Mouse (Mus musculus): ENCODE results near the gene Olfr141. TPM values are rescaled to one million over a fixed set of nuclear protein-coding genes. Genes with fewer than 3 reads are reported as not detected.

Gene Olfr141
- polyA plus RNA-seq (2015; fragmentation: Nextera tagmentation; extraction: Ambion mirVana), result not detected in 2 replicates

DNA sequence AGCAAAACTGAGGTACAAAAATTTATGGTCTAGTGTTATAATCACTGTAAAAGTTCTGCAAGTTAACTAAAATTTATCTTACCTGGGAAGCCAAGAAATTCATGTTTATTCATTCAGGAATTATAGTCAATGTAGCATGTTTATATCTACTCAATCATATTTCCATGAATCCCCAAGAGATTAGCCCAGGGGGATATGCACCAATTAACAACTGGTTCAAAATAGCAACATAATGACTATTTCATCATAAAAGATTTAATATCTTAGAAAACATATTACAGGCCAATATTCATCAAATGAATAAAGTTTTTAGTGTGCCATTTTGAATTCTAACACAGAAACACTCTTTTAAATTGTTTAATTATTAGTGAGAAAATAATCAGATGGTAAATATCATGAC is at the start of gene Olfr141:
Gene Olfr141 (minus strand): TSS at position 101 of the 400 bp plus-strand sequence.
- H3K4me1 ChIP-seq, result no peaks in the 10 kb centered on the region
- no peaks in the 10 kb centered on the region for H3K36me3 ChIP-seq (ENCODE audit: poor library complexity, severe bottlenecking)
- H3K27me3 ChIP-seq, result no peaks in the 10 kb centered on the region
- H3K4me3 ChIP-seq, result no peak within 1 kb of the TSS
- H3K9ac ChIP-seq, result no peak within 1 kb of the TSS
- no peak for ATAC-seq
- no peak within 1 kb of the TSS for H3K27ac ChIP-seq
- no peaks in the 10 kb centered on the region for H3K9me3 ChIP-seq (replicated peaks)
- H3K4me2 ChIP-seq, result no peak within 1 kb of the TSS

- ATAC-seq, result no peak
- no peaks in the 10 kb centered on the region for H3K27me3 ChIP-seq
- H3K9ac ChIP-seq, result no peak within 1 kb of the TSS
- no peaks in the 10 kb centered on the region for H3K36me3 ChIP-seq (ENCODE audit: poor library complexity, severe bottlenecking)
- 90% methylated on average over 3 of the region's 3 CpGs for WGBS
- H3K27ac ChIP-seq, result no peak within 1 kb of the TSS
- no peak within 1 kb of the TSS for H3K4me3 ChIP-seq
- no peak within 1 kb of the TSS for H3K4me2 ChIP-seq
- H3K4me1 ChIP-seq, result no peaks in the 10 kb centered on the region
- no peaks in the 10 kb centered on the region for H3K9me3 ChIP-seq (replicated peaks)
These were observed 41.8 kb upstream of the Olfr141 start, which contains the start of gene Olfr1095 for GRCm38 (mm10) chr2:86851596-86851995. Gene Olfr1095 (minus strand): TSS chr2:86851696.

DNA sequence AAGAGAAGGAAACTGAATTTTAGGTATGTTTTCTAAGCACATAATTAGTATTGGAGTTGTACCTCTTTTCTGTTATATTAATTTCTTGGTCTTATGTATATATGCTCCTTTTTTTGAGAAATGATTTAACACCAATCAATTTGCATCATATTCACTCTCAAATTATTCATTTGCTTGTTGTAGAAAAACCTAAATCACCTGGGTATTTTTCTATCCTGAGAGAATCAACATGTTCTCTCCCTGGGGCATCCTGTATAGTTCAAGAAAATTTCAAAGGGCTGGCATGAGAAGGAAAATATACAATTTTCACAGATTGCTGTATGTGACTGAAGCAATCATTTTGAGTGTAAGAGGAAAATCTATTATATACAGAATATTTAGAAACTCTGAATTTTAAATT is 14.5 kb upstream of the Olfr141 start, which contains the start of gene Olfr1094:
Gene Olfr1094 (plus strand): TSS at position 301 of the 400 bp plus-strand sequence.
- H3K9ac ChIP-seq, result no peak within 1 kb of the TSS
- ATAC-seq, result no peak

GRCm38 (mm10) chr2:86782179-86782578 is 27.6 kb downstream of the Olfr141 start, which contains the start of gene Olfr1093:
Gene Olfr1093 (plus strand): TSS chr2:86782479.
- H3K9me3 ChIP-seq (replicated peaks), result no peaks in the 10 kb centered on the region
- H3K4me1 ChIP-seq, result no peaks in the 10 kb centered on the region
- H3K4me2 ChIP-seq, result no peak within 1 kb of the TSS
- no peak for ATAC-seq
- H3K4me3 ChIP-seq, result no peak within 1 kb of the TSS
- H3K9ac ChIP-seq, result no peak within 1 kb of the TSS
- WGBS, result 76% methylated on average over 2 of the region's 2 CpGs
- H3K27me3 ChIP-seq, result no peaks in the 10 kb centered on the region
- H3K27ac ChIP-seq, result no peak within 1 kb of the TSS
- H3K36me3 ChIP-seq (ENCODE audit: poor library complexity, severe bottlenecking), result no peaks in the 10 kb centered on the region

More for the DNA sequence above, 14.5 kb upstream of the Olfr141 start, which contains the start of gene Olfr1094:
- Histone ChIP-seq H3K27me3 (no peaks in the 10 kb centered on the region), H3K4me3 (no peak within 1 kb of the TSS), H3K27ac (no peak within 1 kb of the TSS), H3K36me3 (ENCODE audit: poor library complexity, severe bottlenecking) (no peaks in the 10 kb centered on the region), H3K4me1 (no peaks in the 10 kb centered on the region), H3K9me3 (replicated peaks) (no peaks in the 10 kb centered on the region), H3K4me2 (no peak within 1 kb of the TSS)

- no peak for ATAC-seq
- Histone ChIP-seq H3K27me3 (no peaks in the 10 kb centered on the region), H3K4me2 (no peak overlapping the region), H3K4me1 (no peaks in the 10 kb centered on the region), H3K4me3 (no peak overlapping the region), H3K9ac (no peak overlapping the region), H3K36me3 (ENCODE audit: poor library complexity, severe bottlenecking) (no peaks in the 10 kb centered on the region), H3K27ac (no peak overlapping the region), H3K9me3 (replicated peaks) (no peaks in the 10 kb centered on the region)
- 99% methylated on average over 6 of the region's 6 CpGs for WGBS
These were observed 48.8 kb downstream of the Olfr141 start for GRCm38 (mm10) chr2:86761050-86761449.

DNA sequence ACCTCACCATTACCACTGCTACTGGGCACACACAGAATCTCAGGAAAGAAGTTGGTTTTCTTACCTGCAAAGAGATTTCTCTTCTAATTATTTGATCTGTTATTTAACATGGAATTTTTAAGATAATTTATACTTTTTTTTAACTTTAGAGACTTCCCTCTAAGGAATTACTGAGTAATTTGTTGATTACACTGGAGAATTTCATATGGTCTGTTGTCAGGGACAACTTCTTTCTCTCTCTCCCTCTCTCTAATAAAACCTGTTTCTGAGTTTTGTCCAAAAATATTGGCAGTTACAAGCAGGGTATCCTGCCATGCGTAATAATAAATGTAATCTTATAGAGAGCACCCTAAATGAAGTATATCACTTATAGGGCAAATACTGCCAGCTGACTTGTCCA is 50.9 kb downstream of the Olfr141 start, which contains the start of gene Olfr1090:
Gene Olfr1090 (minus strand): TSS at position 101 of the 400 bp plus-strand sequence.
- H3K27me3 ChIP-seq, result no peaks in the 10 kb centered on the region
- WGBS, result 94% methylated on average over 1 of the region's 1 CpGs
- no peak within 1 kb of the TSS for H3K27ac ChIP-seq
- no peak within 1 kb of the TSS for H3K4me3 ChIP-seq
- no peak for ATAC-seq
- H3K4me1 ChIP-seq, result no peaks in the 10 kb centered on the region
- H3K9ac ChIP-seq, result no peak within 1 kb of the TSS
- H3K9me3 ChIP-seq (replicated peaks), result no peaks in the 10 kb centered on the region
- no peaks in the 10 kb centered on the region for H3K36me3 ChIP-seq (ENCODE audit: poor library complexity, severe bottlenecking)
- no peak within 1 kb of the TSS for H3K4me2 ChIP-seq

Other genes with a start within 250 kb of the Olfr141 start
- gene Olfr1082, start 211.1 kb downstream of the Olfr141 start, polyA plus RNA-seq (2015; fragmentation: Nextera tagmentation; extraction: Ambion mirVana), result not detected in 2 replicates
- not detected in 2 replicates for gene Olfr1084, start 170.3 kb downstream of the Olfr141 start, polyA plus RNA-seq (2015; fragmentation: Nextera tagmentation; extraction: Ambion mirVana)
- gene Olfr1085, start 148.0 kb downstream of the Olfr141 start, polyA plus RNA-seq (2015; fragmentation: Nextera tagmentation; extraction: Ambion mirVana), result not detected in 2 replicates
- not detected in 2 replicates for gene Olfr1086, start 129.9 kb downstream of the Olfr141 start, polyA plus RNA-seq (2015; fragmentation: Nextera tagmentation; extraction: Ambion mirVana)
- not detected in 2 replicates for gene Olfr1087, start 111.6 kb downstream of the Olfr141 start, polyA plus RNA-seq (2015; fragmentation: Nextera tagmentation; extraction: Ambion mirVana)
- gene Olfr1089, start 76.3 kb downstream of the Olfr141 start, polyA plus RNA-seq (2015; fragmentation: Nextera tagmentation; extraction: Ambion mirVana), result not detected in 2 replicates
- gene Olfr1090, start 51.0 kb downstream of the Olfr141 start, polyA plus RNA-seq (2015; fragmentation: Nextera tagmentation; extraction: Ambion mirVana), result not detected in 2 replicates
- not detected in 2 replicates for gene Olfr1093, start 27.5 kb downstream of the Olfr141 start, polyA plus RNA-seq (2015; fragmentation: Nextera tagmentation; extraction: Ambion mirVana)
- gene Olfr1094, start 14.6 kb upstream of the Olfr141 start, polyA plus RNA-seq (2015; fragmentation: Nextera tagmentation; extraction: Ambion mirVana), result not detected in 2 replicates
- not detected in 2 replicates for gene Olfr1095, start 41.7 kb upstream of the Olfr141 start, polyA plus RNA-seq (2015; fragmentation: Nextera tagmentation; extraction: Ambion mirVana)
- gene Gm13723, start 64.8 kb upstream of the Olfr141 start, polyA plus RNA-seq (2015; fragmentation: Nextera tagmentation; extraction: Ambion mirVana), result not detected in 2 replicates
- gene Olfr1097, start 82.2 kb upstream of the Olfr141 start, polyA plus RNA-seq (2015; fragmentation: Nextera tagmentation; extraction: Ambion mirVana), result not detected in 2 replicates
- not detected in 2 replicates for gene Olfr1098, start 114.5 kb upstream of the Olfr141 start, polyA plus RNA-seq (2015; fragmentation: Nextera tagmentation; extraction: Ambion mirVana)
- gene Olfr1099, start 150.7 kb upstream of the Olfr141 start, polyA plus RNA-seq (2015; fragmentation: Nextera tagmentation; extraction: Ambion mirVana), result not detected in 2 replicates
- gene Olfr1100, start 169.9 kb upstream of the Olfr141 start, polyA plus RNA-seq (2015; fragmentation: Nextera tagmentation; extraction: Ambion mirVana), result not detected in 2 replicates
- not detected in 2 replicates for gene Olfr1101, start 181.2 kb upstream of the Olfr141 start, polyA plus RNA-seq (2015; fragmentation: Nextera tagmentation; extraction: Ambion mirVana)
- gene Olfr1102, start 188.4 kb upstream of the Olfr141 start, polyA plus RNA-seq (2015; fragmentation: Nextera tagmentation; extraction: Ambion mirVana), result not detected in 2 replicates
- gene Olfr1104, start 217.1 kb upstream of the Olfr141 start, polyA plus RNA-seq (2015; fragmentation: Nextera tagmentation; extraction: Ambion mirVana), result not detected in 2 replicates
- gene Olfr1105, start 226.5 kb upstream of the Olfr141 start, polyA plus RNA-seq (2015; fragmentation: Nextera tagmentation; extraction: Ambion mirVana), result not detected in 2 replicates
- gene Olfr1106, start 242.3 kb upstream of the Olfr141 start, polyA plus RNA-seq (2015; fragmentation: Nextera tagmentation; extraction: Ambion mirVana), result not detected in 2 replicates